Mouse (Mus musculus) limb, embryonic 10.5 days (tissue): ENCODE measurements at regions not wholly inside any gene's neighbourhood (a gene's known extent, or its start where the extent isn't known, plus 50 kb on each side); places are given as distances from the start of the nearest gene placed in this dataset.

Source experiments
- DNase-seq: peaks from one replicate; pipeline ENCODE4 v3.0.0-alpha.2; 2017; ENCODE audit warnings: low spot score
- H3K27ac ChIP-seq: fragments of 300-500 bp; sonication (generic); 2 replicates; pipeline ENCODE4 v1.5.1; 2016; ENCODE audit warnings: mild to moderate bottlenecking
- H3K27me3 ChIP-seq: fragments of 300-500 bp; sonication (generic); 2 replicates; pipeline ENCODE4 v1.6.1; 2016; ENCODE audit warnings: low read depth, mild to moderate bottlenecking; ENCODE audit not compliant: poor library complexity, severe bottlenecking
- H3K36me3 ChIP-seq: fragments of 300-500 bp; sonication (generic); 2 replicates; pipeline ENCODE4 v1.6.1; 2016; ENCODE audit warnings: mild to moderate bottlenecking, moderate library complexity
- H3K4me1 ChIP-seq: fragments of 300-500 bp; sonication (generic); 2 replicates; pipeline ENCODE4 v1.6.1; 2016
- H3K4me3 ChIP-seq: fragments of 300-500 bp; sonication (generic); 2 replicates; pipeline ENCODE4 v1.5.1; 2016; ENCODE audit warnings: mild to moderate bottlenecking, moderate library complexity
- H3K9me3 ChIP-seq: fragments of 300-500 bp; sonication (generic); replicated peaks from 2 replicates; pipeline ENCODE4 v1.6.1; 2016; ENCODE audit warnings: mild to moderate bottlenecking
- WGBS: fragments of 180-500 bp; shearing (Covaris S2); methylation state at CpG from one replicate; pipeline ENCODE4 v1.1.7; 2016; 5-methylcytosine and 5-hydroxymethylcytosine counted together

- H3K4me3 ChIP-seq: no peak overlapping the region
- H3K27ac ChIP-seq: no peak overlapping the region
- H3K4me1 ChIP-seq: no peaks in the 10 kb centered on the region
- no peaks in the 10 kb centered on the region for H3K27me3 ChIP-seq
- H3K36me3 ChIP-seq: no peaks in the 10 kb centered on the region
- H3K9me3 ChIP-seq: no peaks in the 10 kb centered on the region
- 75% methylated on average over 4 of the region's 4 CpGs for WGBS
- DNase-seq: no peak
Observed at GRCm38 (mm10) chr11:17324651-17325050, 67.3 kb downstream of the C1d start.

GRCm38 (mm10) chr11:17325731-17326646, 68.6 kb downstream of the C1d start:
- Histone ChIP-seq H3K4me3 (no peak overlapping the region), H3K27me3 (no peaks in the 10 kb centered on the region), H3K27ac (no peak overlapping the region), H3K36me3 (no peaks in the 10 kb centered on the region), H3K9me3 (no peaks in the 10 kb centered on the region), H3K4me1 (no peaks in the 10 kb centered on the region)
- WGBS: 83% methylated on average over 10 of the region's 10 CpGs
- DNase-seq: no peak

- 82% methylated on average over 4 of the region's 4 CpGs for WGBS
- DNase-seq: no peak
- Histone ChIP-seq H3K36me3 (no peaks in the 10 kb centered on the region), H3K27ac (no peak overlapping the region), H3K4me3 (no peak overlapping the region), H3K9me3 (no peaks in the 10 kb centered on the region), H3K27me3 (no peaks in the 10 kb centered on the region), H3K4me1 (no peaks in the 10 kb centered on the region)
Observed at GRCm38 (mm10) chr11:17326695-17327094, 69.3 kb downstream of the C1d start.

- 89% methylated on average over 1 of the region's 1 CpGs for WGBS
Observed at GRCm38 (mm10) chr11:17351476-17351875, 94.1 kb downstream of the C1d start.

GRCm38 (mm10) chr11:17352148-17353130, 95.1 kb downstream of the C1d start:
- no peak for DNase-seq
- Histone ChIP-seq H3K27me3 (no peaks in the 10 kb centered on the region), H3K4me3 (no peak overlapping the region), H3K27ac (no peak overlapping the region), H3K4me1 (peaks cover 15% of the 10 kb centered on the region), H3K9me3 (no peaks in the 10 kb centered on the region), H3K36me3 (no peaks in the 10 kb centered on the region)
- WGBS: 64% methylated on average over 17 of the region's 17 CpGs

More at GRCm38 (mm10) chr11:17351476-17351875, 94.1 kb downstream of the C1d start:
- no peak for DNase-seq
- no peaks in the 10 kb centered on the region for H3K27me3 ChIP-seq
- no peak overlapping the region for H3K4me3 ChIP-seq
- H3K4me1 ChIP-seq: peaks cover 15% of the 10 kb centered on the region
- H3K36me3 ChIP-seq: no peaks in the 10 kb centered on the region
- H3K9me3 ChIP-seq: no peaks in the 10 kb centered on the region
- no peak overlapping the region for H3K27ac ChIP-seq

- 80% methylated on average over 1 of the region's 1 CpGs for WGBS
- H3K27ac ChIP-seq: no peak overlapping the region
- H3K27me3 ChIP-seq: no peaks in the 10 kb centered on the region
- H3K4me3 ChIP-seq: no peak overlapping the region
- no peaks in the 10 kb centered on the region for H3K9me3 ChIP-seq
- no peaks in the 10 kb centered on the region for H3K36me3 ChIP-seq
- peaks cover 7% of the 10 kb centered on the region for H3K4me1 ChIP-seq
- DNase-seq: no peak
Observed at GRCm38 (mm10) chr11:17359698-17360254, 102.4 kb downstream of the C1d start.

GRCm38 (mm10) chr11:17377859-17378258, 120.5 kb downstream of the C1d start:
- no peaks in the 10 kb centered on the region for H3K36me3 ChIP-seq
- H3K9me3 ChIP-seq: no peaks in the 10 kb centered on the region
- no peak overlapping the region for H3K4me3 ChIP-seq
- H3K4me1 ChIP-seq: no peaks in the 10 kb centered on the region
- no peak for DNase-seq
- 83% methylated on average over 3 of the region's 3 CpGs for WGBS
- H3K27me3 ChIP-seq: no peaks in the 10 kb centered on the region
- H3K27ac ChIP-seq: no peak overlapping the region

- H3K4me1 ChIP-seq: no peaks in the 10 kb centered on the region
- WGBS: 85% methylated on average over 3 of the region's 3 CpGs
- H3K9me3 ChIP-seq: no peaks in the 10 kb centered on the region
- no peaks in the 10 kb centered on the region for H3K27me3 ChIP-seq
- no peak for DNase-seq
- no peaks in the 10 kb centered on the region for H3K36me3 ChIP-seq
- H3K27ac ChIP-seq: no peak overlapping the region
- no peak overlapping the region for H3K4me3 ChIP-seq
Observed at GRCm38 (mm10) chr11:17386756-17387155, 129.4 kb downstream of the C1d start.

- Histone ChIP-seq H3K36me3 (no peaks in the 10 kb centered on the region), H3K27ac (no peak overlapping the region), H3K27me3 (no peaks in the 10 kb centered on the region), H3K9me3 (no peaks in the 10 kb centered on the region), H3K4me1 (no peaks in the 10 kb centered on the region), H3K4me3 (no peak overlapping the region)
- 68% methylated on average over 6 of the region's 6 CpGs for WGBS
- DNase-seq: no peak
Observed at GRCm38 (mm10) chr11:17393832-17394231, 136.5 kb downstream of the C1d start.

GRCm38 (mm10) chr11:17414531-17414930, 157.2 kb downstream of the C1d start:
- Histone ChIP-seq H3K27ac (peak overlapping the region; percentile 51; the same call in 1 of the 2 replicates), H3K9me3 (no peaks in the 10 kb centered on the region), H3K27me3 (no peaks in the 10 kb centered on the region), H3K36me3 (no peaks in the 10 kb centered on the region), H3K4me1 (peaks cover 11% of the 10 kb centered on the region), H3K4me3 (no peak overlapping the region)
- DNase-seq: no peak
- 15% methylated on average over 1 of the region's 1 CpGs for WGBS

GRCm38 (mm10) chr11:17415144-17415543, 157.8 kb downstream of the C1d start:
- Histone ChIP-seq H3K4me1 (peaks cover 11% of the 10 kb centered on the region), H3K27ac (no peak overlapping the region), H3K4me3 (no peak overlapping the region), H3K36me3 (no peaks in the 10 kb centered on the region), H3K9me3 (no peaks in the 10 kb centered on the region), H3K27me3 (no peaks in the 10 kb centered on the region)
- no peak for DNase-seq
- 44% methylated on average over 1 of the region's 1 CpGs for WGBS

GRCm38 (mm10) chr11:17417656-17418289, 160.4 kb downstream of the C1d start:
- Histone ChIP-seq H3K4me3 (no peak overlapping the region), H3K9me3 (no peaks in the 10 kb centered on the region), H3K27ac (no peak overlapping the region), H3K36me3 (no peaks in the 10 kb centered on the region), H3K4me1 (peaks cover 11% of the 10 kb centered on the region), H3K27me3 (no peaks in the 10 kb centered on the region)
- DNase-seq: no peak
- WGBS: 63% methylated on average over 4 of the region's 4 CpGs
